Mouse (Mus musculus): ENCODE data around the gene Nectin1. TPM values are rescaled to one million over a fixed set of nuclear protein-coding genes. Genes with fewer than 3 reads are reported as not detected.

Nectin1 gene
- total and polyA plus RNA-seq, 2 experiments = 4.0 to 38.6 TPM

DNA sequence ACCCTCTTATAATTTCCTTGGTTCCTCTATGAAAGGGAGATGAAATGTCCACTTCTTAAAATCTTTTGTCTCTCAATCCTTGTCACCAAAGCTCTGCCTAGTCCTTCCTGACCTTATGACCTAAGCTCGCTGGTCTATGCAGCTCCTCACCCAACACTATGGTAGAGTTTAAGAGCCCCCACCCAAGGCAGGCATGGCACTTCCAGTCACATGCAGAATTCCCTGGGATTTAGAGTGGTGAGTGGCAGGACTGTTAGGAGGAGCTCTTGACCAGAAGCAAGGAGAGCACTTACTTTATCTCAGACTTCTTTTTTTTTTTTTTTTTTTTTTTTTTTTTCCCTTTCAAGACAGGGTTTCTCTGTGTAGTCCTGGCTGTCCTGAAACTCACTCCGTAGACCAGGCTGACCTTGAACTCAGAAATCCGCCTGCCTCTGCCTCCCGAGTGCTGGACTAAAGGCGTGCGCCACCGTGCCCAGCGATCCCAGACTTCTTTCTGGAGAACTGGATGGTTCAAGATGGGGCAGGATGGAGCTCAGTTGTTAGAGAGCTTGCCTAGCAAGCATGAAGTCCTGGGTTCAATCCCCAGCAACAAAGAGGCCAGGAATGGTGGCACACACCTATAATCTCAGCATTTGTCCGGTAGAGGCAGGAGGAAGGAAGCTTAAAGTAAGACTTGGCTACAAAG lies 7.6 kb upstream of the Nectin1 start:
- WGBS = 92% methylated on average over 9 of the region's 9 CpGs

GRCm38 (mm10) chr9:43737331-43737730 lies 6.5 kb upstream of the Nectin1 start:
- 22% methylated on average over 3 of the region's 3 CpGs for WGBS
- Histone ChIP-seq H3K79me2 (ENCODE audit: control insufficient read depth, insufficient read depth, low read length) (no peaks in the 10 kb centered on the region), H3K4me3 (ENCODE audit: insufficient read depth, low read depth, low read length) (no peak overlapping the region), H3K27me3 (ENCODE audit: control insufficient read depth, insufficient read depth, low read length) (no peaks in the 10 kb centered on the region), H3K9ac (ENCODE audit: low read depth, low read length) (no peak overlapping the region), H3K27ac (replicated peaks; ENCODE audit: insufficient read depth, low read depth, low read length) (no peak overlapping the region), H3K4me1 (ENCODE audit: control insufficient read depth, insufficient read depth, low read length) (peaks cover 12% of the 10 kb centered on the region), H3K36me3 (ENCODE audit: control insufficient read depth, insufficient read depth, low read length) (no peaks in the 10 kb centered on the region)
- no peak for TF ChIP-seq CTCF (IDR thresholded peaks at IDR 0.05; ENCODE audit: low read depth, low read length)
- no peak for TF ChIP-seq POLR2A (IDR thresholded peaks at IDR 0.05; ENCODE audit: extremely low read depth, insufficient read depth, low read length)
- DNase-seq (ENCODE audit: extremely low read depth, low read depth, low spot score) = no peak

More for the DNA sequence above, 7.6 kb upstream of the Nectin1 start:
- Histone ChIP-seq H3K27me3 (ENCODE audit: control insufficient read depth, insufficient read depth, low read length) (no peaks in the 10 kb centered on the region), H3K27ac (replicated peaks; ENCODE audit: insufficient read depth, low read depth, low read length) (no peak overlapping the region), H3K4me1 (ENCODE audit: control insufficient read depth, insufficient read depth, low read length) (peaks cover 12% of the 10 kb centered on the region), H3K4me3 (ENCODE audit: insufficient read depth, low read depth, low read length) (no peak overlapping the region), H3K9ac (ENCODE audit: low read depth, low read length) (no peak overlapping the region), H3K36me3 (ENCODE audit: control insufficient read depth, insufficient read depth, low read length) (no peaks in the 10 kb centered on the region), H3K79me2 (ENCODE audit: control insufficient read depth, insufficient read depth, low read length) (no peaks in the 10 kb centered on the region)
- no peak for DNase-seq (ENCODE audit: extremely low read depth, low read depth, low spot score)
- TF ChIP-seq CTCF (IDR thresholded peaks at IDR 0.05; ENCODE audit: low read depth, low read length) = no peak
- no peak for TF ChIP-seq POLR2A (IDR thresholded peaks at IDR 0.05; ENCODE audit: extremely low read depth, insufficient read depth, low read length)

- Histone ChIP-seq H3K27ac (replicated peaks; ENCODE audit: insufficient read depth, low read depth, low read length) (no peak overlapping the region), H3K27me3 (ENCODE audit: control insufficient read depth, insufficient read depth, low read length) (no peaks in the 10 kb centered on the region), H3K79me2 (ENCODE audit: control insufficient read depth, insufficient read depth, low read length) (no peaks in the 10 kb centered on the region), H3K4me3 (ENCODE audit: insufficient read depth, low read depth, low read length) (no peak overlapping the region), H3K36me3 (ENCODE audit: control insufficient read depth, insufficient read depth, low read length) (no peaks in the 10 kb centered on the region), H3K9ac (ENCODE audit: low read depth, low read length) (no peak overlapping the region), H3K4me1 (ENCODE audit: control insufficient read depth, insufficient read depth, low read length) (peaks cover 14% of the 10 kb centered on the region)
- WGBS = 3% methylated on average over 12 of the region's 12 CpGs
- TF ChIP-seq CTCF (IDR thresholded peaks at IDR 0.05; ENCODE audit: low read depth, low read length) (no peak), POLR2A (IDR thresholded peaks at IDR 0.05; ENCODE audit: extremely low read depth, insufficient read depth, low read length) (no peak)
- DNase-seq (ENCODE audit: extremely low read depth, low read depth, low spot score) = peak; percentile 54
Measured at GRCm38 (mm10) chr9:43737871-43738292, 5.9 kb upstream of the Nectin1 start.

DNA sequence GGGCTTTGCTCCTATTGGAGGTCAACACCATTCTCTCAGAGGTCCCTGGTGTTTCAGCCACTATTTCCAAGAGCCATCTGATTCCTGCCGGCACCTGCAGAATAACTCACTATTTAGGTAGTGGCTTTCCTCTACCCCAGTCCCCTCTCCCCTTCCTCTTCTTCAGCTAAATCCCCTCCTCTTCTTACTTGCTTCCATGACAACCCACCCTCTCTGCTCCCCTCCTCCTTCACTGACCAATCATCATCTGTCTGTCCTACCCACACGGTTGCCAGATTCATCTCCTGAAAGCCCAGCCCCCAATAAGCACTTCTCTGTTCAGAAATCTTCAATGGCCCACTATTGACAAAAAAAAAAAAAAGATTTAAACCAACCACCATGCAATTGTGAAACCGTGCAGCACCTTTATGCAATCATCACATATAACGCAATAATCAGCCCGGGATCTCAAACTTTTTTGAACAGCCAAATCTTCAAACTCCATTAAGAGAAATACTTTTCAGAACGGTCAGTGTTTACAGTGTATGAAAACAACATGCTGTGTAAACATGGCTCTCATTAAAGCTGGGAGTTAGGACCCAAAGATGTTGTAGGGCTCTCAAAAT lies 5.2 kb upstream of the Nectin1 start:
- WGBS = 12% methylated on average over 6 of the region's 6 CpGs
- Histone ChIP-seq H3K27me3 (ENCODE audit: control insufficient read depth, insufficient read depth, low read length) (no peaks in the 10 kb centered on the region), H3K9ac (ENCODE audit: low read depth, low read length) (no peak overlapping the region), H3K4me3 (ENCODE audit: insufficient read depth, low read depth, low read length) (no peak overlapping the region), H3K36me3 (ENCODE audit: control insufficient read depth, insufficient read depth, low read length) (no peaks in the 10 kb centered on the region), H3K79me2 (ENCODE audit: control insufficient read depth, insufficient read depth, low read length) (no peaks in the 10 kb centered on the region), H3K4me1 (ENCODE audit: control insufficient read depth, insufficient read depth, low read length) (peaks cover 14% of the 10 kb centered on the region), H3K27ac (replicated peaks; ENCODE audit: insufficient read depth, low read depth, low read length) (no peak overlapping the region)
- DNase-seq (ENCODE audit: extremely low read depth, low read depth, low spot score) = peak; percentile 65
- TF ChIP-seq CTCF (IDR thresholded peaks at IDR 0.05; ENCODE audit: low read depth, low read length) (no peak), POLR2A (IDR thresholded peaks at IDR 0.05; ENCODE audit: extremely low read depth, insufficient read depth, low read length) (no peak)

DNA sequence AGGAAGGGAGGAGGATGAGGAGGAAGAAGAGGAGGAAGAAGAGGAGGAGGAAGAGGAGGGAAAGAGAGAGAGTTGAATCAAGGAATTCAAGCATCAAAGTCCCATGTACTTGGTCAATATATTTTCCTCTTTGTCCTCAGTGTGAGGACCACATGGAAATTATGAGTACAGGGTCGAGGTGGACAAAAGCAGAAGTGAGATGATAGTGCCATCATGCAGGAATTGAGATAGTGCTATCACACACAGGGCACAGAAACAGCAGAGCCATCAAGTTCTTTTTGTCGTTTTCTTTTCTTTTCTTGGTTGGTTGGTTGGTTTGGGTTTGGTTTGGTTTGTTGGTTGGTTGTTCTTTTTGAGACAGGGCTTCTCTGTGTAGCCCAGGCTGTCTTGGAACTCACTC lies 2.5 kb upstream of the Nectin1 start:
- no peaks in the 10 kb centered on the region for H3K27me3 ChIP-seq (ENCODE audit: control insufficient read depth, insufficient read depth, low read length)
- no peak for TF ChIP-seq POLR2A (IDR thresholded peaks at IDR 0.05; ENCODE audit: extremely low read depth, insufficient read depth, low read length)
- no peak for TF ChIP-seq CTCF (IDR thresholded peaks at IDR 0.05; ENCODE audit: low read depth, low read length)
- DNase-seq (ENCODE audit: extremely low read depth, low read depth, low spot score) = no peak
- no peak overlapping the region for H3K4me3 ChIP-seq (ENCODE audit: insufficient read depth, low read depth, low read length)
- no peak overlapping the region for H3K9ac ChIP-seq (ENCODE audit: low read depth, low read length)
- H3K27ac ChIP-seq (replicated peaks; ENCODE audit: insufficient read depth, low read depth, low read length) = no peak overlapping the region
- WGBS = 80% methylated on average over 2 of the region's 2 CpGs
- peaks cover 19% of the 10 kb centered on the region for H3K79me2 ChIP-seq (ENCODE audit: control insufficient read depth, insufficient read depth, low read length)
- H3K4me1 ChIP-seq (ENCODE audit: control insufficient read depth, insufficient read depth, low read length) = peaks cover 19% of the 10 kb centered on the region
- no peaks in the 10 kb centered on the region for H3K36me3 ChIP-seq (ENCODE audit: control insufficient read depth, insufficient read depth, low read length)

DNA sequence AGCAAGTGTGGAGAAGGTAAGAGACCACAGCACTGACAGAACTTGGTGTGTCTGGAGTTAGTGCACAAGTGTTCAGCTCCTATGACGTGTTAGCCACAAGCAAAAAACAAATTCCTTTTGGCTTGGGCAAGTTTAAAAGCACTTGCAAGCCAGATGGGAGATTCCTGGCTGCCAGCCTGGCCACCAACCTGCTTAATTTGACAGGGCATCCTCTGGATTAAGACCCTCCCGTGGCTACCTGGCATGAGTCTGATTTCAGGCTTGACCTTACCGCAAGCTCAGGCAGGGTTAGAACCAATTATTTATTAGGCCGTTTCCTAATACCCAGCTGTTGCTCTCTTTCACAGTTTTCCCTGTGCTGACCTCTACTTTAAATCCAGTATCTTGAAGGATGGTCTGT lies 1.7 kb upstream of the Nectin1 start:
- WGBS = 51% methylated on average over 4 of the region's 4 CpGs
- no peaks in the 10 kb centered on the region for H3K36me3 ChIP-seq (ENCODE audit: control insufficient read depth, insufficient read depth, low read length)

More for the DNA sequence above, 1.7 kb upstream of the Nectin1 start:
- DNase-seq (ENCODE audit: extremely low read depth, low read depth, low spot score) = no peak
- Histone ChIP-seq H3K27me3 (ENCODE audit: control insufficient read depth, insufficient read depth, low read length) (no peaks in the 10 kb centered on the region), H3K9ac (ENCODE audit: low read depth, low read length) (no peak overlapping the region), H3K4me1 (ENCODE audit: control insufficient read depth, insufficient read depth, low read length) (peaks cover 23% of the 10 kb centered on the region), H3K27ac (replicated peaks; ENCODE audit: insufficient read depth, low read depth, low read length) (no peak overlapping the region), H3K79me2 (ENCODE audit: control insufficient read depth, insufficient read depth, low read length) (peaks cover 25% of the 10 kb centered on the region), H3K4me3 (ENCODE audit: insufficient read depth, low read depth, low read length) (no peak overlapping the region)
- TF ChIP-seq CTCF (IDR thresholded peaks at IDR 0.05; ENCODE audit: low read depth, low read length) (no peak), POLR2A (IDR thresholded peaks at IDR 0.05; ENCODE audit: extremely low read depth, insufficient read depth, low read length) (no peak)

Data from liver, adult 2 months (tissue).